Mouse (Mus musculus) embryonic stem cell, embryonic (primary cell): Measurements from ENCODE around the gene Ndufab1.

ENCODE experiments used
- CTCF ChIA-PET, 4 experiments: fragments of 300-600 bp in 2 of 4; fragments of 350-600 bp in 2 of 4; sonication (Branson Sonifier 250); formaldehyde crosslinking; loops; one replicate each; lab custom pipeline; 2022; ENCODE audit warnings: inconsistent platforms in 2 of 4; lab: Charles Lee
- POLR2A ChIA-PET, 4 experiments: fragments of 300-600 bp in 2 of 4; fragments of 350-600 bp in 2 of 4; sonication (Branson Sonifier 250); formaldehyde crosslinking; loops; one replicate each; lab custom pipeline; 2022; ENCODE audit warnings: antibody characterized with exemption in 4 of 4, inconsistent platforms in 1 of 4; lab: Charles Lee

The Ndufab1 gene

GRCm38 (mm10) chr7:122094564-122095330 is 6.9 kb downstream of the Ndufab1 start:
- POLR2A ChIA-PET, result interaction anchor here in 3 of 4 experiments (0.8 to 2.6 kb wide), 10 partner anchors 9 to 75 kb away, joined by 3 to 12 read pairs (median 4); partner anchors contain the start of genes Ears2 (in 3 of the 3), Ubfd1 (in 3 of the 3), Dctn5 (in 2 of the 3) and Palb2 (in 2 of the 3)
- CTCF ChIA-PET, result interaction anchor here in 3 of 4 experiments (0.6 to 1.4 kb wide), 4 partner anchors 25 to 41 kb away, joined by 3 to 4 read pairs (median 3); partner anchors contain the start of genes Ears2 (in 1 of the 3) and Ubfd1 (in 1 of the 3)

GRCm38 (mm10) chr7:122087195-122087982 is 14.3 kb downstream of the Ndufab1 start:
- POLR2A ChIA-PET, result interaction anchor here in 2 of 4 experiments (0.8 to 3.3 kb wide), 22 partner anchors 8 to 101 kb away, joined by 3 to 24 read pairs (median 4); partner anchors contain the start of genes Dctn5 (in 2 of the 2), Ears2 (in 2 of the 2), Palb2 (in 2 of the 2) and Ubfd1 (in 2 of the 2)
- CTCF ChIA-PET, result interaction anchor here (0.6 to 3.0 kb wide), 4 partner anchors 12 to 93 kb away, joined by 3 to 12 read pairs (median 7); no protein-coding TSS in a partner anchor

GRCm38 (mm10) chr7:122081071-122081470 is 20.6 kb downstream of the Ndufab1 start:
- CTCF ChIA-PET, result no interaction called here
- POLR2A ChIA-PET, result interaction anchor here in 3 of 4 experiments (1.0 to 10.8 kb wide), 11 partner anchors 10 to 60 kb away, joined by 3 to 101 read pairs (median 4); partner anchors contain the start of genes Ears2 (in 3 of the 3), Ubfd1 (in 3 of the 3), Dctn5 (in 1 of the 3) and Gga2 (in 1 of the 3)

GRCm38 (mm10) chr7:122079798-122080554 is 21.7 kb downstream of the Ndufab1 start:
- ChIA-PET POLR2A (interaction anchor here in 2 of 4 experiments (0.8 to 10.8 kb wide), 7 partner anchors 9 to 36 kb away, joined by 3 to 101 read pairs (median 6); partner anchors contain the start of genes Ears2 (in 2 of the 2) and Ubfd1 (in 2 of the 2)), CTCF (no interaction called here)

GRCm38 (mm10) chr7:122074374-122074773 is 27.3 kb downstream of the Ndufab1 start:
- ChIA-PET POLR2A (interaction anchor here in 3 of 4 experiments (0.7 to 2.8 kb wide), 12 partner anchors 9 to 84 kb away, joined by 3 to 14 read pairs (median 4); partner anchors contain the start of genes Dctn5 (in 1 of the 3) and Palb2 (in 1 of the 3)), CTCF (interaction anchor here in 1 of 4 experiments (0.6 to 1.2 kb wide), 2 partner anchors 105 to 368 kb away, joined by 3 to 4 read pairs; no protein-coding TSS in a partner anchor)

GRCm38 (mm10) chr7:122067517-122068381 is 33.9 kb downstream of the Ndufab1 start:
- CTCF ChIA-PET, result interaction anchor here in 1 of 4 experiments (0.6 to 1.5 kb wide), 5 partner anchors 27 to 333 kb away, joined by 3 to 7 read pairs (median 3); partner anchors contain the start of gene Scnn1g
- POLR2A ChIA-PET, result interaction anchor here in 3 of 4 experiments (0.6 to 6.3 kb wide), 66 partner anchors 9 to 360 kb away, joined by 3 to 101 read pairs (median 5); partner anchors contain the start of genes Dctn5 (in 3 of the 3), Palb2 (in 3 of the 3), Cog7 (in 2 of the 3) and Gga2 (in 2 of the 3)

- POLR2A ChIA-PET, result interaction anchor here in 3 of 4 experiments (0.6 to 6.3 kb wide), 62 partner anchors 9 to 360 kb away, joined by 3 to 101 read pairs (median 5); partner anchors contain the start of genes Dctn5 (in 3 of the 3), Palb2 (in 3 of the 3), Cog7 (in 2 of the 3) and Gga2 (in 2 of the 3)
- CTCF ChIA-PET, result interaction anchor here in 1 of 4 experiments (0.6 to 1.5 kb wide), 5 partner anchors 28 to 333 kb away, joined by 3 to 7 read pairs (median 3); partner anchors contain the start of gene Scnn1g
Measured at GRCm38 (mm10) chr7:122066945-122067516, 34.7 kb downstream of the Ndufab1 start, which contains the start of the genes Ubfd1 and Ears2. Gene Ubfd1 (plus strand): TSS chr7:122067175. Gene Ears2 (minus strand): TSS chr7:122067263.

- ChIA-PET CTCF (interaction anchor here in 1 of 4 experiments (0.6 to 1.5 kb wide), 5 partner anchors 29 to 332 kb away, joined by 3 to 7 read pairs (median 3); partner anchors contain the start of gene Scnn1g), POLR2A (interaction anchor here in 3 of 4 experiments (0.6 to 6.3 kb wide), 58 partner anchors 8 to 359 kb away, joined by 3 to 101 read pairs (median 6); partner anchors contain the start of genes Dctn5 (in 3 of the 3), Palb2 (in 3 of the 3), Gga2 (in 2 of the 3) and Plk1 (in 2 of the 3))
Measured at GRCm38 (mm10) chr7:122066102-122066944, 35.4 kb downstream of the Ndufab1 start.

- POLR2A ChIA-PET, result interaction anchor here in 3 of 4 experiments (0.7 to 4.7 kb wide), 19 partner anchors 8 to 620 kb away, joined by 3 to 44 read pairs (median 4); partner anchors contain the start of genes Dctn5 (in 2 of the 3), Gga2 (in 2 of the 3), Palb2 (in 2 of the 3) and Plk1 (in 1 of the 3)
- CTCF ChIA-PET, result no interaction called here
Measured at GRCm38 (mm10) chr7:122065656-122066055, 36.0 kb downstream of the Ndufab1 start.

- ChIA-PET POLR2A (interaction anchor here in 2 of 4 experiments (0.6 to 2.7 kb wide), 3 partner anchors 10 to 196 kb away, joined by 3 to 6 read pairs (median 3); partner anchors contain the start of genes Ears2 (in 1 of the 2) and Ubfd1 (in 1 of the 2)), CTCF (no interaction called here)
Measured at GRCm38 (mm10) chr7:122056633-122057032, 45.1 kb downstream of the Ndufab1 start.

- POLR2A ChIA-PET, result interaction anchor here in 3 of 4 experiments (0.7 to 8.6 kb wide), 26 partner anchors 10 to 344 kb away, joined by 3 to 79 read pairs (median 5); partner anchors contain the start of genes Ears2 (in 2 of the 3), Ubfd1 (in 2 of the 3), Dctn5 (in 1 of the 3) and Gga2 (in 1 of the 3)
- CTCF ChIA-PET, result no interaction called here
Measured at GRCm38 (mm10) chr7:122050834-122051233, 50.9 kb downstream of the Ndufab1 start.

- CTCF ChIA-PET, result no interaction called here
- POLR2A ChIA-PET, result interaction anchor here in 2 of 4 experiments (0.7 to 8.6 kb wide), 7 partner anchors 11 to 87 kb away, joined by 3 to 79 read pairs (median 9); partner anchors contain the start of genes Ears2 (in 2 of the 2), Ubfd1 (in 2 of the 2) and Gga2 (in 1 of the 2)
Measured at GRCm38 (mm10) chr7:122048191-122048590, 53.5 kb downstream of the Ndufab1 start.

GRCm38 (mm10) chr7:122046813-122047212 is 54.9 kb downstream of the Ndufab1 start:
- POLR2A ChIA-PET, result interaction anchor here in 2 of 4 experiments (1.0 to 8.6 kb wide), 13 partner anchors 9 to 42 kb away, joined by 3 to 79 read pairs (median 6); partner anchors contain the start of genes Ears2 (in 2 of the 2), Gga2 (in 2 of the 2) and Ubfd1 (in 2 of the 2)
- CTCF ChIA-PET, result interaction anchor here in 1 of 4 experiments (0.7 to 0.8 kb wide), 2 partner anchors 9 to 194 kb away, joined by 3 read pairs; no protein-coding TSS in a partner anchor
